Mouse (Mus musculus): ENCODE results near the gene Rpain. TPM values are rescaled to one million over a fixed set of nuclear protein-coding genes. Genes with fewer than 3 reads are reported as not detected.

Rpain gene
- total RNA-seq, 2 experiments from 2014 or later, result 47.1 to 136 TPM

GRCm38 (mm10) chr11:70982557-70983228, 12.7 kb downstream of the Rpain start, which contains the start of gene C1qbp:
Gene C1qbp (minus strand): TSS chr11:70983026.
- peak; percentile 99 for ATAC-seq (replicated peaks; ENCODE audit: low FRiP score, poor library complexity, severe bottlenecking)

- ATAC-seq (replicated peaks; ENCODE audit: low FRiP score, poor library complexity, severe bottlenecking), result no peak
Observed at GRCm38 (mm10) chr11:71001167-71001566, 31.2 kb downstream of the Rpain start.

- peak; percentile 60 for ATAC-seq (replicated peaks; ENCODE audit: low FRiP score, poor library complexity, severe bottlenecking)
Observed at GRCm38 (mm10) chr11:71003611-71004315, 33.8 kb downstream of the Rpain start.

- peak; percentile 96 for ATAC-seq (replicated peaks; ENCODE audit: low FRiP score, poor library complexity, severe bottlenecking)
Observed at GRCm38 (mm10) chr11:71004316-71004773, 34.3 kb downstream of the Rpain start, which contains the start of gene Dhx33. Gene Dhx33 (minus strand): TSS chr11:71004437.

- no peak for ATAC-seq (replicated peaks; ENCODE audit: low FRiP score, poor library complexity, severe bottlenecking)
Observed at GRCm38 (mm10) chr11:71005046-71005445, 35.0 kb downstream of the Rpain start.

- ATAC-seq (replicated peaks; ENCODE audit: low FRiP score, poor library complexity, severe bottlenecking), result no peak
Observed at GRCm38 (mm10) chr11:71007026-71007425, 37.0 kb downstream of the Rpain start.

GRCm38 (mm10) chr11:71007831-71008230, 37.8 kb downstream of the Rpain start:
- ATAC-seq (replicated peaks; ENCODE audit: low FRiP score, poor library complexity, severe bottlenecking), result no peak

- ATAC-seq (replicated peaks; ENCODE audit: low FRiP score, poor library complexity, severe bottlenecking), result no peak
Observed at GRCm38 (mm10) chr11:71008321-71008720, 38.3 kb downstream of the Rpain start.

- no peak for ATAC-seq (replicated peaks; ENCODE audit: low FRiP score, poor library complexity, severe bottlenecking)
Observed at GRCm38 (mm10) chr11:71012743-71013142, 42.7 kb downstream of the Rpain start.

- ATAC-seq (replicated peaks; ENCODE audit: low FRiP score, poor library complexity, severe bottlenecking), result no peak
Observed at GRCm38 (mm10) chr11:71017051-71017450, 47.0 kb downstream of the Rpain start.

- peak; percentile 21 for ATAC-seq (replicated peaks; ENCODE audit: low FRiP score, poor library complexity, severe bottlenecking)
Observed at GRCm38 (mm10) chr11:71018416-71019200, 48.6 kb downstream of the Rpain start.

- peak; percentile 94 for ATAC-seq (replicated peaks; ENCODE audit: low FRiP score, poor library complexity, severe bottlenecking)
Observed at GRCm38 (mm10) chr11:71019201-71020068, 49.4 kb downstream of the Rpain start, which contains the start of the genes Mis12 and Derl2. Gene Mis12 (plus strand): TSS chr11:71019611. Gene Derl2 (minus strand): TSS chr11:71019841.

Other genes starting within 250 kb of the Rpain start
- gene Zfp3, start 206.0 kb upstream of the Rpain start, total RNA-seq (2015; ENCODE audit: low replicate concordance), result 1.8 TPM in 1 of 2 replicates, not detected in the other
- 0.30 and 0.90 TPM in 2 replicates for gene Zfp3, start 206.0 kb upstream of the Rpain start, total RNA-seq (2017; ENCODE audit: low replicate concordance)
- not detected in 2 replicates for gene Scimp, start 157.6 kb upstream of the Rpain start, total RNA-seq (2015; ENCODE audit: low replicate concordance)
- not detected in 2 replicates for gene Scimp, start 157.6 kb upstream of the Rpain start, total RNA-seq (2017; ENCODE audit: low replicate concordance)
- gene Rabep1, start 125.4 kb upstream of the Rpain start, total RNA-seq (2015; ENCODE audit: low replicate concordance), result 6.5 and 8.0 TPM in 2 replicates
- gene Rabep1, start 125.4 kb upstream of the Rpain start, total RNA-seq (2017; ENCODE audit: low replicate concordance), result 20.9 and 23.0 TPM in 2 replicates
- gene Nup88, start 240 bp upstream of the Rpain start, total RNA-seq (2015; ENCODE audit: low replicate concordance), result 85.4 and 142 TPM in 2 replicates
- 93.7 and 128 TPM in 2 replicates for gene Nup88, start 240 bp upstream of the Rpain start, total RNA-seq (2017; ENCODE audit: low replicate concordance)
- 87.2 and 106 TPM in 2 replicates for gene C1qbp, start 12.8 kb downstream of the Rpain start, total RNA-seq (2015; ENCODE audit: low replicate concordance)
- 7.3 and 24.4 TPM in 2 replicates for gene C1qbp, start 12.8 kb downstream of the Rpain start, total RNA-seq (2017; ENCODE audit: low replicate concordance)
- gene Dhx33, start 34.2 kb downstream of the Rpain start, total RNA-seq (2015; ENCODE audit: low replicate concordance), result 1.1 and 3.8 TPM in 2 replicates
- 7.4 and 7.8 TPM in 2 replicates for gene Dhx33, start 34.2 kb downstream of the Rpain start, total RNA-seq (2017; ENCODE audit: low replicate concordance)
- 56.6 and 62.9 TPM in 2 replicates for gene Mis12, start 49.4 kb downstream of the Rpain start, total RNA-seq (2015; ENCODE audit: low replicate concordance)
- gene Mis12, start 49.4 kb downstream of the Rpain start, total RNA-seq (2017; ENCODE audit: low replicate concordance), result 69.3 and 137 TPM in 2 replicates
- gene Derl2, start 49.6 kb downstream of the Rpain start, total RNA-seq (2015; ENCODE audit: low replicate concordance), result 32.4 and 44.0 TPM in 2 replicates
- gene Derl2, start 49.6 kb downstream of the Rpain start, total RNA-seq (2017; ENCODE audit: low replicate concordance), result 25.0 and 30.2 TPM in 2 replicates
- gene 6330403K07Rik, start 63.3 kb downstream of the Rpain start, total RNA-seq (2015; ENCODE audit: low replicate concordance), result not detected in 2 replicates
- not detected in 2 replicates for gene 6330403K07Rik, start 63.3 kb downstream of the Rpain start, total RNA-seq (2017; ENCODE audit: low replicate concordance)
- gene Nlrp1a, start 174.5 kb downstream of the Rpain start, total RNA-seq (2015; ENCODE audit: low replicate concordance), result 1.4 TPM in 1 of 2 replicates, not detected in the other
- gene Nlrp1a, start 174.5 kb downstream of the Rpain start, total RNA-seq (2017; ENCODE audit: low replicate concordance), result 0.76 and 0.77 TPM in 2 replicates